Mouse (Mus musculus) lung, adult 2 months (tissue): ENCODE data around the gene Map3k11.

Source experiments
- CTCF ChIP-seq: fragments of 200-500 bp; IDR thresholded peaks from 2 replicates; pipeline ENCODE4 v1.5.1; 2011; ENCODE audit warnings: mild to moderate bottlenecking, low read length, control low read depth; ENCODE audit not compliant: insufficient read depth
- POLR2A ChIP-seq: fragments of 200-500 bp; IDR thresholded peaks from 2 replicates; pipeline ENCODE4 v1.6.1; 2011; ENCODE audit warnings: low read depth, mild to moderate bottlenecking, control low read depth, low read length, borderline replicate concordance; ENCODE audit errors: extremely low read depth

DNA sequence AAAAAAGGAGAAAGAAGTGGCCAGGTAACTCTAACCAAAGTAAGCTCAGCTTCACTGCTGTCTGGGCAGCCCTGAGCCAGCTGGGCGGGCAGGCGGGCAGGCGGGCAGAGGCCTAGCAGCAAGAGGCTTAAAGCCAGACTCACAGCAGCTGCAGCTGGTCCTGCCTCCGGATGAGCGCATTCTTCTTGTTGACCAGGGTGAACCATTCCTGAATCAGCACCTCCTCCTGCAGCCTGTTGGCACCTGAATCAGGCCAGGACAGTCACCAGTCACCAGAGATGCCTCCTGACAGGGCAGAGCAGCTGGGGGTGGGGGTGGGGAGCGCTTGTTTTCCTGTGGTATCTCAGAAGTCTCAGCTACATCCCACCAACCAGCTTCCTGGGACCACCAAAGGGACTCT lies 21.5 kb downstream of the Map3k11 start:
- TF ChIP-seq POLR2A (no peak), CTCF (no peak)
